Mouse (Mus musculus) brain, adult 2 months (tissue): ENCODE measurements around the gene Rcc1.

ENCODE experiments used
- DNase-seq: peaks from one replicate; pipeline ENCODE4 v3.0.0; 2011; ENCODE audit warnings: low read depth, low spot score

The Rcc1 gene

GRCm38 (mm10) chr4:132353481-132353885, at the start of gene Rcc1:
Gene Rcc1, minus strand, starts transcription at chr4:132353605.
- DNase-seq, result peak; percentile 97

GRCm38 (mm10) chr4:132401016-132401415, 47.6 kb upstream of the Rcc1 start:
- DNase-seq, result no peak

- no peak for DNase-seq
Observed at GRCm38 (mm10) chr4:132398863-132399262, 45.5 kb upstream of the Rcc1 start.

GRCm38 (mm10) chr4:132398045-132398774, 44.8 kb upstream of the Rcc1 start:
- DNase-seq, result peak; percentile 62

GRCm38 (mm10) chr4:132397120-132397519, 43.7 kb upstream of the Rcc1 start:
- no peak for DNase-seq

- no peak for DNase-seq
Observed at GRCm38 (mm10) chr4:132396251-132396650, 42.8 kb upstream of the Rcc1 start.

- DNase-seq, result no peak
Observed at GRCm38 (mm10) chr4:132391063-132391740, 37.8 kb upstream of the Rcc1 start.

- no peak for DNase-seq
Observed at GRCm38 (mm10) chr4:132389302-132389701, 35.9 kb upstream of the Rcc1 start.

- DNase-seq, result no peak
Observed at GRCm38 (mm10) chr4:132387617-132388016, 34.2 kb upstream of the Rcc1 start.

GRCm38 (mm10) chr4:132386846-132387245, 33.4 kb upstream of the Rcc1 start:
- no peak for DNase-seq

GRCm38 (mm10) chr4:132385771-132386410, 32.5 kb upstream of the Rcc1 start:
- no peak for DNase-seq

- DNase-seq, result no peak
Observed at GRCm38 (mm10) chr4:132383455-132383854, 30.1 kb upstream of the Rcc1 start.

GRCm38 (mm10) chr4:132382296-132382695, 28.9 kb upstream of the Rcc1 start:
- peak; percentile 25 for DNase-seq

- DNase-seq, result no peak
Observed at GRCm38 (mm10) chr4:132380965-132381616, 27.7 kb upstream of the Rcc1 start.

- DNase-seq, result no peak
Observed at GRCm38 (mm10) chr4:132373820-132374219, 20.4 kb upstream of the Rcc1 start.

GRCm38 (mm10) chr4:132369953-132370750, 16.7 kb upstream of the Rcc1 start:
- peak; percentile 40 for DNase-seq

- no peak for DNase-seq
Observed at GRCm38 (mm10) chr4:132367480-132368201, 14.2 kb upstream of the Rcc1 start.

GRCm38 (mm10) chr4:132365450-132366060, 12.2 kb upstream of the Rcc1 start:
- DNase-seq, result peak; percentile 73

GRCm38 (mm10) chr4:132363487-132363886, 10.1 kb upstream of the Rcc1 start:
- DNase-seq, result no peak

- no peak for DNase-seq
Observed at GRCm38 (mm10) chr4:132359510-132359909, 6.1 kb upstream of the Rcc1 start.
